Mouse (Mus musculus): ENCODE results near the gene Kcnma1. TPM values are rescaled to one million over a fixed set of nuclear protein-coding genes. Genes with fewer than 3 reads are reported as not detected.

Kcnma1 gene
- polyA plus RNA-seq, 1 experiment from 2014 or later = 6.5 TPM

GRCm38 (mm10) chr14:23684463-23685066 is 329.7 kb downstream of the Kcnma1 start:
- no peak for ATAC-seq (ENCODE audit: insufficient number of reproducible peaks, low FRiP score, low TSS enrichment, low read depth)
- no peak overlapping the region for H3K4me2 ChIP-seq (replicated peaks)
- no peaks in the 10 kb centered on the region for H3K4me1 ChIP-seq
- H3K9ac ChIP-seq = no peak overlapping the region
- no peak overlapping the region for H3K4me3 ChIP-seq (replicated peaks)
- 46% methylated on average over 3 of the region's 3 CpGs for WGBS
- no peaks in the 10 kb centered on the region for H3K27me3 ChIP-seq
- H3K27ac ChIP-seq (replicated peaks) = no peak overlapping the region
- H3K9me3 ChIP-seq (replicated peaks) = no peaks in the 10 kb centered on the region
- no peaks in the 10 kb centered on the region for H3K36me3 ChIP-seq

GRCm38 (mm10) chr14:23682758-23683157 is 331.5 kb downstream of the Kcnma1 start:
- Histone ChIP-seq H3K27me3 (no peaks in the 10 kb centered on the region), H3K4me2 (replicated peaks) (no peak overlapping the region), H3K4me3 (replicated peaks) (no peak overlapping the region), H3K36me3 (no peaks in the 10 kb centered on the region), H3K9ac (no peak overlapping the region), H3K9me3 (replicated peaks) (no peaks in the 10 kb centered on the region), H3K4me1 (no peaks in the 10 kb centered on the region), H3K27ac (replicated peaks) (no peak overlapping the region)
- ATAC-seq (ENCODE audit: insufficient number of reproducible peaks, low FRiP score, low TSS enrichment, low read depth) = no peak
- 79% methylated on average over 4 of the region's 4 CpGs for WGBS

- Histone ChIP-seq H3K27ac (replicated peaks) (no peak overlapping the region), H3K4me2 (replicated peaks) (no peak overlapping the region), H3K9me3 (replicated peaks) (no peaks in the 10 kb centered on the region), H3K4me1 (no peaks in the 10 kb centered on the region), H3K9ac (no peak overlapping the region), H3K27me3 (no peaks in the 10 kb centered on the region), H3K36me3 (no peaks in the 10 kb centered on the region), H3K4me3 (replicated peaks) (no peak overlapping the region)
- no peak for ATAC-seq (ENCODE audit: insufficient number of reproducible peaks, low FRiP score, low TSS enrichment, low read depth)
- WGBS = 62% methylated on average over 2 of the region's 2 CpGs
Measured at GRCm38 (mm10) chr14:23679378-23679777, 334.9 kb downstream of the Kcnma1 start.

- Histone ChIP-seq H3K36me3 (no peaks in the 10 kb centered on the region), H3K9ac (no peak overlapping the region), H3K4me1 (no peaks in the 10 kb centered on the region), H3K27me3 (no peaks in the 10 kb centered on the region), H3K9me3 (replicated peaks) (no peaks in the 10 kb centered on the region), H3K4me2 (replicated peaks) (no peak overlapping the region), H3K4me3 (replicated peaks) (no peak overlapping the region), H3K27ac (replicated peaks) (no peak overlapping the region)
- WGBS = 88% methylated on average over 3 of the region's 3 CpGs
- ATAC-seq (ENCODE audit: insufficient number of reproducible peaks, low FRiP score, low TSS enrichment, low read depth) = no peak
Measured at GRCm38 (mm10) chr14:23666420-23666819, 347.9 kb downstream of the Kcnma1 start.

GRCm38 (mm10) chr14:23651682-23652081 is 362.6 kb downstream of the Kcnma1 start:
- H3K27me3 ChIP-seq = no peaks in the 10 kb centered on the region
- no peak for ATAC-seq (ENCODE audit: insufficient number of reproducible peaks, low FRiP score, low TSS enrichment, low read depth)

GRCm38 (mm10) chr14:23650126-23650525 is 364.2 kb downstream of the Kcnma1 start:
- H3K4me2 ChIP-seq (replicated peaks) = no peak overlapping the region
- no peaks in the 10 kb centered on the region for H3K4me1 ChIP-seq
- ATAC-seq (ENCODE audit: insufficient number of reproducible peaks, low FRiP score, low TSS enrichment, low read depth) = no peak
- no peak overlapping the region for H3K9ac ChIP-seq
- WGBS = 84% methylated on average over 3 of the region's 3 CpGs
- no peaks in the 10 kb centered on the region for H3K36me3 ChIP-seq
- no peak overlapping the region for H3K27ac ChIP-seq (replicated peaks)
- no peaks in the 10 kb centered on the region for H3K9me3 ChIP-seq (replicated peaks)
- no peaks in the 10 kb centered on the region for H3K27me3 ChIP-seq
- H3K4me3 ChIP-seq (replicated peaks) = no peak overlapping the region

More at GRCm38 (mm10) chr14:23651682-23652081, 362.6 kb downstream of the Kcnma1 start:
- Histone ChIP-seq H3K27ac (replicated peaks) (no peak overlapping the region), H3K4me2 (replicated peaks) (no peak overlapping the region), H3K4me3 (replicated peaks) (no peak overlapping the region), H3K4me1 (no peaks in the 10 kb centered on the region), H3K9ac (no peak overlapping the region), H3K9me3 (replicated peaks) (no peaks in the 10 kb centered on the region), H3K36me3 (no peaks in the 10 kb centered on the region)
- WGBS = 72% methylated on average over 4 of the region's 4 CpGs

- 70% methylated on average over 9 of the region's 9 CpGs for WGBS
Measured at GRCm38 (mm10) chr14:23645361-23646063, 368.8 kb downstream of the Kcnma1 start.

GRCm38 (mm10) chr14:23643162-23643561 is 371.1 kb downstream of the Kcnma1 start:
- Histone ChIP-seq H3K9me3 (replicated peaks) (no peaks in the 10 kb centered on the region), H3K4me3 (replicated peaks) (no peak overlapping the region), H3K27me3 (no peaks in the 10 kb centered on the region), H3K9ac (no peak overlapping the region), H3K36me3 (no peaks in the 10 kb centered on the region), H3K27ac (replicated peaks) (no peak overlapping the region), H3K4me2 (replicated peaks) (no peak overlapping the region), H3K4me1 (no peaks in the 10 kb centered on the region)
- no peak for ATAC-seq (ENCODE audit: insufficient number of reproducible peaks, low FRiP score, low TSS enrichment, low read depth)
- 82% methylated on average over 3 of the region's 3 CpGs for WGBS

More at GRCm38 (mm10) chr14:23645361-23646063, 368.8 kb downstream of the Kcnma1 start:
- Histone ChIP-seq H3K4me1 (no peaks in the 10 kb centered on the region), H3K9ac (no peak overlapping the region), H3K4me2 (replicated peaks) (no peak overlapping the region), H3K27ac (replicated peaks) (no peak overlapping the region), H3K27me3 (no peaks in the 10 kb centered on the region), H3K4me3 (replicated peaks) (no peak overlapping the region), H3K9me3 (replicated peaks) (no peaks in the 10 kb centered on the region), H3K36me3 (no peaks in the 10 kb centered on the region)
- no peak for ATAC-seq (ENCODE audit: insufficient number of reproducible peaks, low FRiP score, low TSS enrichment, low read depth)

GRCm38 (mm10) chr14:23640665-23641064 is 373.6 kb downstream of the Kcnma1 start:
- Histone ChIP-seq H3K9me3 (replicated peaks) (no peaks in the 10 kb centered on the region), H3K4me2 (replicated peaks) (no peak overlapping the region), H3K4me1 (no peaks in the 10 kb centered on the region), H3K9ac (no peak overlapping the region), H3K4me3 (replicated peaks) (no peak overlapping the region), H3K27ac (replicated peaks) (no peak overlapping the region), H3K36me3 (no peaks in the 10 kb centered on the region), H3K27me3 (no peaks in the 10 kb centered on the region)
- 47% methylated on average over 2 of the region's 2 CpGs for WGBS
- ATAC-seq (ENCODE audit: insufficient number of reproducible peaks, low FRiP score, low TSS enrichment, low read depth) = no peak

GRCm38 (mm10) chr14:23638078-23638695 is 376.1 kb downstream of the Kcnma1 start:
- Histone ChIP-seq H3K4me3 (replicated peaks) (no peak overlapping the region), H3K36me3 (no peaks in the 10 kb centered on the region), H3K9ac (no peak overlapping the region), H3K4me2 (replicated peaks) (no peak overlapping the region), H3K4me1 (no peaks in the 10 kb centered on the region), H3K27me3 (no peaks in the 10 kb centered on the region), H3K9me3 (replicated peaks) (no peaks in the 10 kb centered on the region), H3K27ac (replicated peaks) (no peak overlapping the region)
- 54% methylated on average over 3 of the region's 3 CpGs for WGBS
- no peak for ATAC-seq (ENCODE audit: insufficient number of reproducible peaks, low FRiP score, low TSS enrichment, low read depth)

- 52% methylated on average over 4 of the region's 4 CpGs for WGBS
- Histone ChIP-seq H3K4me1 (no peaks in the 10 kb centered on the region), H3K27me3 (no peaks in the 10 kb centered on the region), H3K4me3 (replicated peaks) (no peak overlapping the region), H3K9me3 (replicated peaks) (no peaks in the 10 kb centered on the region), H3K36me3 (no peaks in the 10 kb centered on the region), H3K27ac (replicated peaks) (no peak overlapping the region), H3K9ac (no peak overlapping the region), H3K4me2 (replicated peaks) (no peak overlapping the region)
- ATAC-seq (ENCODE audit: insufficient number of reproducible peaks, low FRiP score, low TSS enrichment, low read depth) = no peak
Measured at GRCm38 (mm10) chr14:23635903-23636302, 378.4 kb downstream of the Kcnma1 start.
